Mouse (Mus musculus) kidney, adult 2 months (tissue): ENCODE measurements around the gene Aph1c.

Source experiments
- CTCF ChIP-seq: fragments of 200-500 bp; conservative IDR thresholded peaks from 2 replicates; pipeline ENCODE4 v1.5.1; 2011; ENCODE audit warnings: low read depth, mild to moderate bottlenecking, control low read depth, low read length, moderate library complexity, mixed read lengths; ENCODE audit not compliant: insufficient read depth, insufficient read length
- POLR2A ChIP-seq: fragments of 200-500 bp; IDR thresholded peaks from one replicate; pipeline ENCODE4 v1.6.1; 2011; ENCODE audit warnings: low read depth, low read length, control low read depth

DNA sequence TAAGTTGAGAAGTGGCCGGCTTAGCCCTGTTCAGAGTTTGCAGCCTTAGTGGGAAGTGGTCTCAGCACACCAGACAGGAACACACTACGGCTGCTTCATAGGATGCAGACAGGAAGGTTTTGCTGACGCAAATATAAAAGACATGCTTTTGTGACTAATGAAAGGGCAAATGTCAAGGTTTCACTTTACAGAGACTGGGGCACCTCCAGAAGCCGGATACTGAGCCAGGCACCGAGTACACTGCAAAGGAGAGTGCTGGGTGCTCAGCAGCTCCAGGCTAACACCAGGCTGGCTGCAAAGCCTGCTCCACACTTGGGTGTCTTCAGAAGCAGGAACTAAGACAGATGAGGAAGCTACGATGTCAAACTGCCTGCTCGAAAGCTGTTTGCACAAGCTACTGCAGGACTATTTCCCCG, 47.9 kb upstream of the Aph1c start:
- TF ChIP-seq CTCF: no peak
- TF ChIP-seq POLR2A: no peak
